Mouse (Mus musculus): ENCODE results near the gene Vmn1r215.
"Not testable (repeated sequence)": the region's sequence is repeated elsewhere in the genome, so short reads cannot be mapped to it uniquely, and the experiment has no call there.

Gene Vmn1r215

DNA sequence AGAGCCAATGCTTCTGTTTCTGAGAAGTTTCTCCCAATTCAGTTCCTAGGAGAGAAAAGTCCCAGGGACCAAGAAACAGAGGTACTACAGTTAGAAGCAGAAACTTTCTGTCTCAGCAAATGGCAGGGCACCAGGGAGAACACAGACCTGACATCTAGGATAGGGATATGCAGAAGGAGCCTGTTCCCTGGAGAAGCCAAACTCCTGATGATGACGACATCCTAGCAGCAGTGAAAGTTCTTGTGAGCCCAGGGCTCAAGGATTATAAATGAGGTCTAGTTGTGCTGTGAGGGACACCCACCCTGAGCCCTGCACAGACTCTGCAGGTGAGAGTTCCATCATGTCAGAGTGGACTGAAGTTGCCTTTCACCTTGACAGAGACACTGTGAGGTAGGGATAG lies at the start of gene Vmn1r215:
Vmn1r215 (plus strand) TSS at position 301 of the 400 bp plus-strand sequence.
- DNase-seq (ENCODE audit: low read depth, low spot score), result no peak

DNA sequence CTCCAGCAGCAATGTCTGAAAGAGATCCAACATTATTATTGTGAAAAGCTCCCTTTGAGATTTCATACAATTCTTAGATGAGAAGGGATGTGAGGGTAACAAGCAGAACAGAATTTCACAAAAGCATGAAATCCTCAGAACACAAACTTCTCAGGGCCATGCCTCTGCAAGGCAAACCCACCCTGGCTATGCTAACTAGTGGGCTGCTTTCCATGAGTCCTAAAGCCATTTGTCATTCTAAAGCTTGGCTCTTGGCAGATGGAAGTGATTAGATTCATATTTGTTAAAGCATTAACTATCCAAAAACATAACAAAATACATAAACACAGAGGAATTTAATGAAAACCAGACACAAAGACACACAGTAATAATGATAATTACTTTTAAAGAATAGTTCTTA lies 49.7 kb upstream of the Vmn1r215 start:
- no peak for DNase-seq (ENCODE audit: low read depth, low spot score)

- no peak for DNase-seq (ENCODE audit: low read depth, low spot score)
These were observed 43.0 kb upstream of the Vmn1r215 start for GRCm38 (mm10) chr13:23024812-23025211.

DNA sequence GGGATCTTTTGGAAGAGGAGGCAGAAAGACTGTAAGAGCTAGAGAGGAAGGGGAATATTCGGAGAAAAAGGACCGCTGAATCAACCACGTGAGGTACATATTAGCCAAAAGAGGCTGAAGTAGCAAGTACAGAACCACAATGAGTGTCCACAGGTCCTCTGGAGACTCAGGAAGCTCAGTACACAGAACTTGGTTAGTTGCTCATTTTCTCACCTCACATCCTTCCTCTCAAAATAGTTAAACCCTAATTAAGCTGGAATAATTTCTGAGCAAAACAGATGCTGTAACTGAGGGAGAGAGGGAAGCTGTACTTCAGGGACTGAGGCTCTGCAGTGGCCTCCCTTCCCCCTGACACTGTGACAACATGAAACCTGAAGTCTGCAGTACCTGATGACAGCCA lies 37.7 kb upstream of the Vmn1r215 start, which contains the start of gene Vmn1r214:
Vmn1r214 (plus strand) TSS at position 301 of the 400 bp plus-strand sequence.
- no peak for DNase-seq (ENCODE audit: low read depth, low spot score)

DNA sequence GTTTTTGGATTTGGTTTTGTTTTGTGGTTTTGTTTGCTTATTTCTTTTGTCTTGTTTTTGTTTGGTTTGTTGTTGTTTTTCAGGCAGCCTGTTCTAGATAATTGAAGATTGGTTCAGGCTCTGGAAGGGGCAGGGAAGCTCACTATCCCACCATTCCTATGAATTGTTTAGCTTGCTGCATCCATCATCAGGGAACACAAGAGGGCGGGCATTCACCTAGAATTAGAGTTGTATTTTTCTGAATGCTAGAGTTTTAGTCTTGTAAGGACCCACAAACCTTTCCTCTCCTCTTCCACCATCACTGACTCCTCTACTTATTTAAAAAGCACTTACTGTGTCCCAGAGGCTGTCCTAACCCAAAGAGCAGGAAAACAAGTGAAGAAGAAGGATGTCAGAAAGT lies 10.0 kb upstream of the Vmn1r215 start:
- no peak for DNase-seq (ENCODE audit: low read depth, low spot score)

- no peak for DNase-seq (ENCODE audit: low read depth, low spot score)
These were observed 1.5 kb downstream of the Vmn1r215 start for GRCm38 (mm10) chr13:23069312-23069711.

GRCm38 (mm10) chr13:23094386-23094785 lies 26.6 kb downstream of the Vmn1r215 start:
- no peak for DNase-seq (ENCODE audit: low read depth, low spot score)

GRCm38 (mm10) chr13:23118126-23118525 lies 50.3 kb downstream of the Vmn1r215 start, which contains the start of gene Vmn1r217:
Gene Vmn1r217 (minus strand): TSS chr13:23118226.
- DNase-seq (ENCODE audit: low read depth, low spot score), result not testable (repeated sequence)

DNA sequence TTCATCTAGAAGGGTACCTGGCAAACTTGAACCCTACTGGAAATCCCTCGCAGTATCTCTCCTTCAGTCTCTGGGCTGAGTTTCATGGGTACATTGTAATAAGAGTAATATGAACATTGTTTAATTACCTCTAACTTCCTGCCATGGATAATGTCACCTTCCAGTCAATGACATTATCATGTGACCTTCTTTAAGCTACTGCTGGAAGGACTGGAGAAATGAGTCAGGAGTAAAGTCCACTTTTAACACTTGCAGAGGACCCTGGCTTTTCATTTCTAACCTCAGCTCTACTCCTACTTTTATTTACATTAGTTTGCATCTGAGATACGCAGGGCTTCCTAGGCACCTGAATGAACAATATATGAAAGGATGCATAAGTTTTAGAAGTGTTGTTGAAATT lies 52.8 kb downstream of the Vmn1r215 start:
- no peak for DNase-seq (ENCODE audit: low read depth, low spot score)
